Mouse (Mus musculus) megakaryocyte-erythroid progenitor cell, adult 5-6 weeks (primary cell): ENCODE measurements at regions not wholly inside any gene's neighbourhood (a gene's known extent, or its start where the extent isn't known, plus 50 kb on each side); places are given as distances from the start of the nearest gene placed in this dataset.
A peak's percentile ranks its signal among the peaks of the same experiment; 100 is the strongest.
"Not testable (repeated sequence)": the region's sequence is repeated elsewhere in the genome, so short reads cannot be mapped to it uniquely, and the experiment has no call there.

ENCODE experiments used
- ATAC-seq: replicated peaks from 2 replicates; pipeline ENCODE4 v1.8.0; 2016; ENCODE audit warnings: mild to moderate bottlenecking, inconsistent platforms; ENCODE audit not compliant: severe bottlenecking, poor library complexity, low FRiP score, low TSS enrichment

DNA sequence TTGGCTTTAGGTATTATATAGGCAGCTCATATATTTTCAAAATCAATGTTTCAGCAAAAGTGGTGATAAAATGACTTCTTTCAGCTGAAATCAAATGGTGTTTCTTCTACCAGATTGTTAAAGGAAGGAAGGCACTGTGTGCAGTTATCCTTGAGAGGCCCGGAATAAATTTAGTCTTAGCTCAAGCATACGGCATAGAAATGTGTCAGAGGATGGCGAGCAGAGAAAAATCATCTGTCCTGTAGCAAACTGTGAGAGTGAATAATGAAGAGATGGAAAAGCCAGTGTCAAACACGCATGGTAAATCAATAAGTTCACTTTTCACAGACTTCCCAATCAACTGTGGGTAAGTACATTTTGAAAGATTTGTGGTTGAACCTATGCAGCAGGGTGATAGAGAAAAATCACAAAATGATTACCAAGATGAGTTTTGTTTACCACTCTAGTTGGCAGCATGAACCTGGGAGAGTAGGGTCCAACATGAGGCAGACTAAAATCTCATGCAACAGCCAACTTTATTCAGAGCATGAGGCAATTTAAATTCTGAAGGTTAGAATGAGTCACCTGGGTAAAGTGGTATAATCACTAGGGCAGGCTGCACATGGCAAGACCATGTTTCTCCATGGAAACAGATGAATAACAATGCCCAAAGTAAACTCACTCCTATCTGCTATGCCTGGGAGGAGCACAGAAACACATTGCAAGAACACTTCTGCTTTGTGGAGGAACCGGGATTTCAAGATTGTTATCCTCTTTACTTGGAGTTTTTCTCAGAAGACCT lies 55.7 kb downstream of the AI429214 start:
- no peak for ATAC-seq

DNA sequence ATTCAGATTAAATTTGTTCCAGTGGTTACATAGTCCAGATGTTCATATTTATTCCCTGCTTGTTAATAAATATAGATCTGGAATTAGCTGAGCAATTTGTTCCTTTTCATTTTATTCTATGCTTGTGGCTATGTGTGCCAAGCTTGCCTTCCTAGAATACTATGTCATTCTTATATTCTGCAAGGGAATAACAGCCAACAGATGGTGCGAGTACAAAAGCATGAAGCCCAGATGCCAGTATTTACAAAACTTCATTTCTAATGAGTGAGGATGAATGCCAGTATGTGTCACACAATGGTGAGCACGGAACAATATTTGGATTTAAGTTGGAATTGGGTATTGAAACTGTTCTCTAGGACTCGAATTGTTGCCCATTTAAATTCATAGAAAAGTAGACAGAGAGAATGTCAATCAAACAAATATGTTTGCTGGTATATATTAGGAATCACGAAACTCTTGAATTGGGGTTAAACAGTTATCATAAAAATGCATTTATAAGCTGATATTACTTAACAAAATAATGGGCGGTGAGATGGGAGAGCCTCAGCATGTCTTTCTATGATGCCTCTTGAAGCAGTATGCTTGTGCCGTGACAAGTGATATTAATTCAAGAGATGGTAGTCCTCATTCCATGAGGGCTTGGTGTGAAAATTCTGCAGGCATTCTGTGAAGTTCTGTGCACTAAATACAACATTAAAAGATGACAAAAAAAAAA lies 56.7 kb downstream of the AI429214 start:
- no peak for ATAC-seq

DNA sequence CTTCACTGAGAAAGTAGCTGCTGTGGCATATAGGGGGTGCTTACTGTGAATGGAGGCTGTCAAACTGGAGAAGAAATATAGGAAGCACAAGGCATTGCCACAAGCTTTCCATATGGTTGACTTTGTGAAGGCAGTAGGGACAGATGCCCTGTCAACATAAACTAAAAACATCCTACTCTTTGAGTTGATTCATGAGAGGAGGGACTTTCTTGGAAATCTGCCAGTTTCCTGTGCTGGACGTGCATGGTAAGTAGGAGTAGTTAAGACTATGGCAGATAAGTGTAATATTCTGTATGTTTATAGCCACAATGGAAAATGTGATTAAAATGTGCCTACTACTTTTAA lies 57.3 kb downstream of the AI429214 start:
- ATAC-seq = no peak

DNA sequence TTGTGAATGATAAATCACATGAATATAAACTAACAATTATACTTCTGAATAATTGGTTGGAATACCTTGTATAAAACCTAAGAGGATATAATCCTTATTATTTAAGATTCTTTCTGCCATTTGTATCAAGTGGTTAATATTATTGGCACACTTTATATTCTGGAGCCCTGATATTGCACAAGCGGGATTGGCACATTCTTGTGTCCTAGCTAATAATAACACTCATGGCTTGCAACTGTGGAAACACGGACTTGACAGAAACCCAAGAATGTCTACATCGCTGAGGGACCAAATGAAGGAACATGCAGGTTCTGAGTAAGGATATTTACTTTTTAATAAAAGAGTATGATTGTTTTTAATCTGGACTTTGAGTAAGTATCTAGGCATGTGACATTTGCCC lies 63.0 kb downstream of the AI429214 start:
- no peak for ATAC-seq

DNA sequence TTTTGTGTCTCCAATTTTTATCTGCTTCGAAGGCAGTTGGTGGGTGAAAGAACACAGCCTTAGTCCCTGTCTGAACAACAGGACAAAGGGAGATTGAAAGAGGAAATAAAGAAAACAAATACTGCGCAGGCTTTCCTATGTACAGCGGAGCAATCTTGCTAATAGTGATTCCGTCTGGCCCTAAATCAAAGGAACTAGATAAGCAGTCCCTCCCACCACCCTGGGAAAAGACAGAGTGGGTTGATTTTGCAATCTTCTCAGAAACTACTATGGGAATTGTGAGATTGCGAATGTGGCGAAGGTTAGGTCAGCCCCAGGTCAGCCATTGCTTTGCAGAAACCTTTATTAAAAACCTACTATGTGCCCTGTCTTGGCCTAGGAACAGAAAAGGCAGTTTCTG lies 65.0 kb downstream of the AI429214 start:
- ATAC-seq = no peak

DNA sequence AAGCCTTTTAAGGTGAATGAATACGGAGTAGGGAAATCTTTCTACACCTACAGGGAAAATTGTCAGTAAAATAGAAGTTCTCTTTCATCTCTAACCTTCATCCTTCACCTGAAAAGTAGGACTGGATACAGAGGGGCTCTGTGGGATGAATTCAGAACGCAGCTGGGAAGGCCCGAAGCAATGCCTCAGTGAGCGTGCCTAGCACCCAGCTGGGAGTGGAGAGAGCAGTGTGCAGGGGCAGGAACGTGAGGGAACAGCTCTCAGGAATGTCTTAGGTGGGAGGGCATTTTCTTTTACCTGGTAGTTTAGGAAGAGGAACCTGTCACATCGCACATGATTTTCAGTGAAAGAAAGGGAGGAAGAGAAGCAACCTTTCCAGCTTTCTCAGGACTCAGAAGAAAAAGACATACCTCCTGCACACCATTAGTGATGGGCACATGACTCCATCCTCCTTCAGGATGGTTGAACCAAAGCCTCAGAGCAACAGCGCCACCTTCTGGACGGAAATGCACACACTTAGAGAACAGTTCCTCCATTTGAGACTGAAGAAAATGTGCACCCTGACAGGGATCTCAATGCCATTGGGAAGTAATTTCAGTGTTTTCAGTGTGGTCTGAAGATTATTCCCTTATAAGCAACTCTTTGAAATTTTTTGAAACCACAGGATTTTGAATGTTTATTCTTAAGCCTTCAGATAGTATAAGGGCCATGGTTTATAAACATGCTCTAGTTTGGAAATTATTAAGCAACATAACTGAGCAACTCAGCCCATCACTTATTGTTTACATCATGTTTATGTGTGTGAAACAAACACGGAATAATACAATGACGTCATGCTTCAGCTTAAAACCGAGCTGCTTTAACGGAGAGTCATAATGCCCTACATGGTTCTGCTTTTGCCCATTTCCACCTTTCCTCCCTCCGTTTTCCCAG lies 68.9 kb downstream of the AI429214 start:
- peak; percentile 67 for ATAC-seq

DNA sequence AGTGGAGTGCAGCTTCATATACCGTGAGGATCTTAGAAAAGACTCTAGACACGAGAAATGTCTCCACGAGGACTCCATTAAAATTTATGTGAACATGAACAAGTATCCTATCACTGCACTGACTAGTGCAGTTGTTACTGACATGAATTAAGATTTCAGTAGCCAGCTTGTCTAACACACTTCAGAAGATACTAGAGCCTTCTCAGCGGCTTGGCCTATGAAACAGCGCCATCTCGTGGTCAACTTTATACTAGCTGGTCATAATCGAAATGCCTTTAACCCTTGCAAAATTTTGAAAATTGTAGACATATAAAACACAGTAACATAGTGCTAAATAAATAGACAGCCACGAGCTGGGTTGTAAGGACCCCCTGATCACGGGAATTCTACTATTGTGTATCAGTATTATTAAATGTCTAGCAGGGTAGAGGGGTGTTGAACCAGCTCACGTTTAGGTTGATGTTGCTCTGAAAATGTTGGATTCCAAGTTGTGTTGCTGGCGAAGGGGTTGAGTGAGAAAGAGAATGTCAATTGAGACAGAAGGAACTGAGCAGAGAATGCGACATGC lies 70.4 kb downstream of the AI429214 start:
- peak; percentile 79 for ATAC-seq

DNA sequence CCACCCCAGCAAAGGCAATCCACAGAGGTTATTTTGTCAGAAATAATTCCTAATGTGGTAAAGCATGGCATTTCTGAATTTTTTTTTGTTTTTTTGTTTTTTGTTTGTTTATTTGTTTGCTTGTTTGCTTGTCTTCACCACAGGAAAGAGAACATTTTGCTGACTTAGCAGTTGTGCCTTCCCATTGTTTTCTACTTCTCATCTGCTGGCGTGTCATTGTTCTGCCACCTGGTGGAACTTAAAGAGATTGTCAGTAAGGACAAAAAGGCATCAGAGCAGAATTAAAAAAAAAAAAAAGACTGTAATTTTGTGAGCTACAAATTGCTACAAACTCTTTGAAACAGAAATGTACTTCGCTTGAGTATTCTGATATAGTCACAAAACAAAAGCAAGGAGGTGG lies 79.5 kb downstream of the AI429214 start:
- ATAC-seq = no peak

DNA sequence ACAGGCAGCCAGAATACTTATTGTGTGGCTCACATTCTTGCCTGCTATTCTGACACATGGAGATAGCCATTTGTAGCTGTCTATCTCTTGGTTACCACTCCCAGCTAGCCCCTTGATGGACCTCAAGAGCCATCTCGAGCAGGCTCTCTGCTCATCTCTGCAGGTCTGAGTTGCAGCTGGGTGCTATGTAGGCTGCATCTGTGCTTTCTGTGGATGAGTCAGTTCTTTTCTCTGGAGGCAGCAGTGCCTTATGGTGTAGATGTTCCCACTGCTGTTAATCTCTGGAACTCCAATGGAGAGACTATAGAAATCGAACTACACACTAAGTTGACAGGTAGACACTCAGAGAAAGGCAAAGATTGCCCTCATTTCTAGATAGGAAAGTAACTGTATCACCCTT lies 106.3 kb downstream of the AI429214 start:
- ATAC-seq = no peak

DNA sequence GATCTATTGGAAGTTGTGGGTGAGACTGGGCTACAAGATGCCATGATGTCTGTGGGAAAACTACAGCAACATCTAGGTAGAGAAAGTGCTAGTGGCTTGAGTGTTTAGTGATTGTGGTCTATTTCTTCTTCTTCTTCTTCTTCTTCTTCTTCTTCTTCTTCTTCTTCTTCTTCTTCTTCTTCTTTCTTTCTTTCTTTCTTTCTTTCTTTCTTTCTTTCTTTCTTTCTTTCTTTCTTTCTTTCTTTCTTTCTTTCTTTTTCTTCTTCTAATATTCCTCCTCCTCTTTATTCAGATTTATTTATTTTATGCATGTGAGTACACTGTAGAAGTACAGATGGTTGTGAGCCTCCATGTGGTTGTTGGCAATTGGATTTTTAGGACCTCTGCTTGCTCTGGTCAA lies 119.0 kb downstream of the AI429214 start:
- not testable (repeated sequence) for ATAC-seq

DNA sequence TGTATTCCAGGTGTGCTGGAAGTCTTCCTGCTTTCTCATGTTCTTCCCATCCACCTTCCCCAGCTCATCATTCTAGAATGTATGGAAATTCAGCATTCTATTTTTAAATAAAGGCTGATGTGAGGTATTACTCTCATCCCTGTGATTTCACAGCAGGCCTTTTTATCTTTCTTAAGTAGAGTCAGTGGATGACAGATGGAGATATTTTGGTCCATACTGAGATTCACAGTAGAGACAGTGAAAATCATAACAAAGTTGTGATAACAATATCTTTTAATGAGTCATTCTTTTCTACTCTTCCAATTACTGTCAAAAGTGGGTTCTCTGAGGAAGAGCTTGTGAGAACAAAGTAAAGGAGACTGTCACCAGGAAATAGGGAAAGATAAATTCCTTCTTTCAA lies 132.4 kb downstream of the AI429214 start:
- no peak for ATAC-seq

DNA sequence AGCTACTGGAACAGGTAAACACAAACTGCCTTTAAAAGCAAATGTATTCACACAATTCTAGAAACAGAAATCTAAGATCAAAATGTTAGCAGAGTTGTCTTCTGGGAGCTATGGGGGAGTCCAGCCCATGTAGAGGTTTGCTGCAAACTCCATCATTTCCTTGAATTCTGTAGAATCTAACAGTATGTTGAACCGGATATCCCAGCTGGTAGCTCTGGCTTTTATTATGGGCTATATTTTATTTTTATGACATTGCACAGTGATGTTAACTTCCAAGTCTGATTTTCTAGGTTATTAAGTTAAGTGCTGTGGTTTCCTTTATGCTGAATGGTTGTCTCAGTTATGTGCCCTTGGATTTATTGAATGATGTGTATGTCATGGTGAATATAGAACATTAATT lies 136.3 kb downstream of the AI429214 start:
- no peak for ATAC-seq

DNA sequence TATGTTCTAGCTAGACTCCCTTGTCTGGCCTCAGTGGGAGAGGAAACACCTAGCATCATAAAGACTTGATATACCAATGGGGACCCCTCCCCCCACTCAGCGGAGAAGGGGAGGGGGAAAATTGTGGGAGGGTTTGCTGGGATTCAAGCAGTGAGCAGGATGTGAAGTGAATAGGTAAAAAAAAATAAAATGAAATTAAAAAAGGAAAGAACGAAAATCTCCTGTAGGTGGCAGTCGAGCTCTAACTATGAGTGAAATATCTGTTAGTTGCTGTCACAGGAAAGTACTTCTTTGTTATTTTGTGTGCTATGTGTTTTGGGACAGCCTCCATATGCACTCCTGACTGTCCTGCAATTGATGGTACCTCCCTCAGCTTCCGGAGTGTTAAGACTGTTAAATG lies 138.6 kb downstream of the AI429214 start:
- no peak for ATAC-seq

DNA sequence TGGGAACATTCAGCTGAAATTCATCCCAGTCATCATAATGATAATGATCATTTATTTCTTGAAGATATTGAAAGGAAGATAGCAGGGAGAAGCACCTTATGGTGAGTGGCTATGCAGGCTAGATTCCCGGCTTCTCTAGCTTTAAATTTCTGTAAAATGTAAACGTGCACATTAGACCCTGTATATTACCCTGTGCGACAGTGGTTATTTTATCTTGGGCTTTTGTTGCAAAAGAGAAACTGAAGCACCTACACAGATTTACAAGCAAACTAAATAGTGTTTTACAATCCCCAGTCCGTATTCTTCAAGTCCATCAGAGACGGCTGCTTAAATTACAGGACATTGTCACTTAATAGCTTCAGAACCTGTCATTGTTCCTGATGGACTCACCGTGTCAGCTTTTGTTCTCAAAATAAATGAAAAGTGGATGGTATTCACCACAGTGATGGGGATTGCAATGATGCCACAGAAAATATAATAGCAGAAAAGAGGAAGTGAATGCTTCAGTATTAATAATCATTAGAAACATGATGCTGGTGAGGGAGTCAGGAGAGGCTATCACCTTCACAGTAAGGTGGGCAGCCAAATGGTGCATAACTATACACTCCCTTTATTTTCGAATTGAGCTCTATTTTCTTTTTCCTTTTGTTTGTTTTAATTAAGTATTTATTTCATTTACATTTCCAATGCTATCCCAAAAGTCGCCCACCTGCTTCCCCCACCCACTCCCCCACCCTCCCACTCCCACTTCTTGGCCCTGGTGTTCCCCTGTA lies 141.0 kb downstream of the AI429214 start:
- ATAC-seq = no peak

DNA sequence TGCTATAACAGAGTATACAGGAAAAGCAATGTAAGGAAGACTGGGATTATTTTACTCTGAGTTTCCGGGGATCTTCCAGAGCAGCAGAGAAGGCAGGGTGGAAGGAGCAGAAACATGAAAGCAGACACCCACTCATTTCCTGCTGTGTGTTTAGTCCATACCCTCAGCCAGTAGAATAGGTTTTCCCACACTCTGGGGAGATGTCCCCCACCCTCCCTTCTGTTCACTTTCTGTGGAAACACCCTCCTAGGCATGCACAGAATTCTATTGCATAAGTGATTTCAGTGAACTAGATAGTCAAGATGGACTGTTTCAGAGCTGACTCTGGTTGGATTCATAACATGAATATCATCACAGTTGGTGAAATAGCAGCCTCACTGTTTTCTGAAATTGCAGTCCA lies 156.9 kb downstream of the AI429214 start:
- no peak for ATAC-seq

DNA sequence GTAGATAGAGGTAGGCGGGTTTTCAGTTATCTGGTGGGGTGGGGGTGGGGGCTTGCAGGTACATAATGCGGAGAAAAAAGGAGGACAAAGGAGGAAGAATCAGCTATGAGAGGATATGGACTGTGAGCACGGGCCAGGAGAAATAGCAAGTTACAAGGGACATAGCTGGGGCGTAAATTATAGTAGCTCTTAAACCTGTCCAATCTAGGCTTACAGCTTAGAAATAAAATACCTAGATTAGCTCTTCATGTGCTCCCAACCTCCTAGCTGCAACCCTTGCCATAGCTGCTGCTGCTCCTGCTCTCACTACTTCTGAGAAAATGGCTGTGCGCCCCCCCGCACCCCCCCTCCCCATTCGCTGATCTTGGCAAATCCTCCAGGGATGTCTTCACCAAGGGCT lies 161.0 kb downstream of the AI429214 start:
- ATAC-seq = no peak

DNA sequence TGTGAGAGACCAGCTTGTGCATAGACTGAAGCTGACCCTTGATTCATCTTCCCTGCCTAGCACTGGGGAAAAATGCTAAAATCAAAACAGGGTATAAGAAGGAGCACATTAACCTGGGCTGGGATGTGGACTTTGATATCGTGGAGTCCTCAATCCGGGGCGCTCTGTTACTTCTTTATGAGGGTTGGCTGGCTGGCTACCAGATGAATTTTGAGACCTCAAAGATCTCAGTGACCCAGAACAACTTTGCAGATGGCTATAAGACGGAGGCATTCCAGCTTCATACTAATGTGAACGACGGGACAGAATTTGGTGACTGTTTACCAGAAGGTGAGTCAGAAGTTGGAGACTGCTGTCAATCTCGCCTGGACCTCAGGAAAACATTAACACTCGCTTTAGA lies 161.5 kb downstream of the AI429214 start:
- ATAC-seq = no peak

DNA sequence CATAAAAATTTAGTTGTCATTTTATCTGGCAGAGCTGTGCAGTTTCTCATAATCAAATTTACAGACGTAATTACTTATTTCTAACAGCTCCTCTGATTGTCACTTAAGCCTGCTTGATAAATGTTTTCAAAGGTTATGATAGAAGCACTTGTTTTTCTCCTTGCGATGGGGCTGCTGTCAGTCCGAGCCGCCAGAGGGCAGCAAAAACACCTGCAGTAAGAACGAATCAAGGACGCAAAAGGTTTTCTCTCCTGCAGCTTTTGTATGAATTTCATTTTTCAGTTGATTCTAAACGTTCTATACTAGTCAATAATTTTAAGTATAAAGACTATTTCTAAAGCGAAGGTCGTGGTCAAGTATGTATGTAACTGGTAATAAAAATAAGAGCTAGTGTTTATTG lies 166.1 kb downstream of the AI429214 start:
- no peak for ATAC-seq

DNA sequence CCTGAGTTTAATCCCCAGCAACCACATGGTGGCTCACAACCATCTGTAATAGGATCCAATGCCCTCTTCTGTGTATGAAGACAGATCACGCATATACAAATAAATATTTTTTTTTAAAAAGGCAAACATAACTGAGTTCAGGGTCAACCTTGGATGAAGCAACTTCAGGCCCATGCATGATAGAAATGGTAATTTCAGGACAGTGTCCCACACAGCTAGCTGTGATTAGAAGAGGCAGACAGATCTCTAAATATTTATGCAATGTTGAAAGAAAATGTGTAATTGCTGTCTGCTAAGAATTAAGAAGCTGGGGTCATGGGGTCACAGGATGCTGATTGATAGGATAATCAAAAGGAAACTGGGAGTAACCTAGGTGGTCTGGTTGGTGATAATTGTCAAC lies 203.5 kb downstream of the AI429214 start:
- no peak for ATAC-seq
